In the genomic region with DNA sequence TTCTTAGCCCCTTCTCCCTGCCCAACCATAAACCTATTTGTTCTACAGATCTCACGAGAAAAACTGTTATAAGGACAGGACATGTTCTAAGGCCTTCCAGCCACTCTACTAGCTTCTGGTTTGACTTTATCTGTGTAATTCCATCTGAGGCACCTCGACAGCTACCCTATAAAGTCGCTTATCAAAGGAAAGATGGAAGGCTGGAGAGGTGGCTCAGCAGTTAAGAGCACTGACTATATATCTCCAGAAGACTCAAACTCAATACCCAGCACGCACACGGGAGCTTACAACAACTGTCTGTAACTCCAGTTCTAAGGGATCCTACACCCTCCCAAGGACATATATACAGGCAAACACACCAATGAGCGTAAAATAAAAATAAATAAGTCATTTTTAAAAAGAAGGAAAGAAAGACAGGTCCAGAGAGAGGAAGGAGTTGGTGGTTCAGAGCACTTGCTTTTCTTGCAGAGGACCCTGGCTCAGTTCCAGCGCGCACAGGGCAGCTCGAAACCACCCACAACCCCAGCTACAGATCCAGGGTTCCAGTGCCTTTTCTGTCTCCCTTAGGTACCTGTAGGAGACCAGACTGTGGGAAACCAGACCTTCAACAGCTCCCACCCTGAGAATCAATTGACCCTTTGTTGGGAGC, we compare ENCODE assay signal across 21 mouse cellular contexts. TPM values are rescaled to one million over a fixed set of nuclear protein-coding genes. Genes with fewer than 3 reads are reported as not detected.
DNase-seq lines count a peak whose midpoint lies in the region; ATAC-seq and TF ChIP-seq lines count a peak whose summit lies in the region.
"Had no signal": no experiment of that assay in that cellular context is flagged by ENCODE, and none has a peak within 500 bp of the region (broad histone marks: within the 10 kb centered on the region; RNA-seq: fewer than 3 reads in every experiment).

No protein-coding gene starts in this region.

- H3K9ac ChIP-seq in liver, postnatal 0 days (replicated peaks), result no peak overlapping the region
- H3K9ac ChIP-seq in liver, embryonic 13.5 days, result peak overlapping the region; percentile 28; the same call in 1 of the 2 replicates
- H3K9ac ChIP-seq in midbrain, embryonic 15.5 days, result no peak overlapping the region
- H3K9ac ChIP-seq: embryonic facial prominence, embryonic 12.5 days; forebrain, embryonic 15.5 days; heart, embryonic 15.5 days; hindbrain, embryonic 13.5 days had no signal

- H3K36me3 ChIP-seq in liver, postnatal 0 days (replicated peaks; ENCODE audit: insufficient read depth, low read length), result no peaks in the 10 kb centered on the region
- no peaks in the 10 kb centered on the region for H3K36me3 ChIP-seq in liver, embryonic 13.5 days
- H3K36me3 ChIP-seq in midbrain, embryonic 15.5 days (replicated peaks), result no peaks in the 10 kb centered on the region
- H3K36me3 ChIP-seq: embryonic facial prominence, embryonic 12.5 days; forebrain, embryonic 15.5 days; heart, embryonic 15.5 days; hindbrain, embryonic 13.5 days had no signal

- no peaks in the 10 kb centered on the region for H3K9me3 ChIP-seq in liver, postnatal 0 days (ENCODE audit: low read length)
- no peaks in the 10 kb centered on the region for H3K9me3 ChIP-seq in liver, embryonic 13.5 days (replicated peaks)
- H3K9me3 ChIP-seq in midbrain, embryonic 15.5 days, result no peaks in the 10 kb centered on the region
- H3K9me3 ChIP-seq: forebrain, embryonic 15.5 days; heart, embryonic 15.5 days; hindbrain, embryonic 13.5 days had no signal

- H3K27me3 ChIP-seq in liver, postnatal 0 days (ENCODE audit: insufficient read depth, low read length), result no peaks in the 10 kb centered on the region
- no peaks in the 10 kb centered on the region for H3K27me3 ChIP-seq in liver, embryonic 13.5 days
- H3K27me3 ChIP-seq in midbrain, embryonic 15.5 days (replicated peaks), result no peaks in the 10 kb centered on the region
- H3K27me3 ChIP-seq: embryonic facial prominence, embryonic 12.5 days; forebrain, embryonic 15.5 days; heart, embryonic 15.5 days; hindbrain, embryonic 13.5 days had no signal

- no peak overlapping the region for H3K27ac ChIP-seq in liver, postnatal 0 days (ENCODE audit: low read depth)
- H3K27ac ChIP-seq in liver, embryonic 13.5 days, result peak overlapping the region; percentile 74
- H3K27ac ChIP-seq in midbrain, embryonic 15.5 days, result no peak overlapping the region
- H3K27ac ChIP-seq: embryonic facial prominence, embryonic 12.5 days; forebrain, embryonic 15.5 days; heart, embryonic 15.5 days; hindbrain, embryonic 13.5 days had no signal

- ATAC-seq in liver, postnatal 0 days, result no peak
- peak; percentile 53 for ATAC-seq in liver, embryonic 13.5 days (ENCODE audit: low read depth)
- ATAC-seq in megakaryocyte-erythroid progenitor cell, adult 5-6 weeks (replicated peaks; ENCODE audit: low FRiP score, low TSS enrichment, poor library complexity, severe bottlenecking), result peak; percentile 38
- no peak for ATAC-seq in midbrain, embryonic 15.5 days (replicated peaks)
- ATAC-seq: CD4-positive, CD25-positive, alpha-beta regulatory T cell, adult 4 months; forebrain, embryonic 15.5 days had no signal

- peaks cover 42% of the 10 kb centered on the region for H3K4me1 ChIP-seq in liver, postnatal 0 days (ENCODE audit: insufficient read depth)
- peaks cover 83% of the 10 kb centered on the region for H3K4me1 ChIP-seq in liver, embryonic 13.5 days (replicated peaks)
- peaks cover 32% of the 10 kb centered on the region for H3K4me1 ChIP-seq in midbrain, embryonic 15.5 days

- 60% methylated on average over 9 of the region's 9 CpGs for whole genome bisulfite sequencing in liver, postnatal 0 days (ENCODE audit: insufficient replicate concordance)
- WGBS in liver, embryonic 13.5 days (ENCODE audit: insufficient replicate concordance), result 50% methylated on average over 9 of the region's 9 CpGs
- 92% methylated on average over 9 of the region's 9 CpGs for WGBS in midbrain, embryonic 15.5 days

- DNase-seq in liver (peak; percentile 27), MEL-GATA-1-ER (ENCODE audit: extremely low read depth, low read depth) (peak; percentile 46)
- DNase-seq in liver, postnatal 0 days, result no peak
- no peak for DNase-seq in liver, embryonic 13.5 days
- no peak for DNase-seq in lung, postnatal 10 days
- DNase-seq: adrenal gland, adult 8-10 months; adrenal gland, postnatal 36 days; B cell, adult 2 months; cerebellum, adult 11 months; cerebellum, adult 8-10 months; gastrocnemius, postnatal 10 days; heart, adult 18-20 months; heart, postnatal 14 days had no signal

- H3K4me2 ChIP-seq in liver, postnatal 0 days (ENCODE audit: low read depth, low read length), result no peak overlapping the region
- peak overlapping the region; percentile 43 for H3K4me2 ChIP-seq in liver, embryonic 13.5 days
- no peak overlapping the region for H3K4me2 ChIP-seq in midbrain, embryonic 15.5 days
- H3K4me2 ChIP-seq: embryonic facial prominence, embryonic 12.5 days; forebrain, embryonic 15.5 days; heart, embryonic 11.5 days; heart, embryonic 15.5 days; hindbrain, embryonic 13.5 days had no signal

- TF ChIP-seq CTCF in liver, postnatal 0 days (IDR thresholded peaks at IDR 0.05; ENCODE audit: low read depth), result no peak

- no peak for TF ChIP-seq EP300 in liver, postnatal 0 days (IDR thresholded peaks at IDR 0.05; ENCODE audit: low read depth)

- H3K4me3 ChIP-seq in liver, postnatal 0 days (ENCODE audit: low read depth, low read length), result no peak overlapping the region
- H3K4me3 ChIP-seq in liver, embryonic 13.5 days (replicated peaks), result no peak overlapping the region
- no peak overlapping the region for H3K4me3 ChIP-seq in midbrain, embryonic 15.5 days
- H3K4me3 ChIP-seq: embryonic facial prominence, embryonic 12.5 days; forebrain, embryonic 15.5 days; heart, embryonic 15.5 days; hindbrain, embryonic 13.5 days had no signal

RNA-seq across cellular contexts. Expression of a gene that starts 57.8 kb away (rescaled TPM):
- polyA plus RNA-seq in liver, postnatal 0 days (2015; fragmentation: Nextera tagmentation; extraction: Ambion mirVana), result 14.1 and 17.2 TPM in 2 replicates
- polyA plus RNA-seq in liver, embryonic 13.5 days (2015; fragmentation: Nextera tagmentation; extraction: Ambion mirVana), result 18.8 and 25.6 TPM in 2 replicates
- total RNA-seq in megakaryocyte-erythroid progenitor cell, adult 5-6 weeks (2014; fragmentation: Nextera tagmentation), result 48.8 and 57.3 TPM in 2 replicates
- 101 and 150 TPM in 2 replicates for total RNA-seq in megakaryocyte-erythroid progenitor cell, adult 5-6 weeks (2017)
- polyA plus RNA-seq in midbrain, embryonic 15.5 days (2015; fragmentation: Nextera tagmentation; extraction: Ambion mirVana), result 48.6 and 52.4 TPM in 2 replicates

Comparison
In these comparisons a context has a peak if more than half of its experiments do, and no peak if none do; other contexts are left out.
1. DNase-seq: peak in liver (single experiment) and MEL-GATA-1-ER (single experiment); none in liver, postnatal 0 days (single experiment), liver, embryonic 13.5 days (single experiment) and lung, postnatal 10 days (single experiment).
2. ATAC-seq: peak in liver, embryonic 13.5 days (single experiment) and megakaryocyte-erythroid progenitor cell, adult 5-6 weeks (single experiment); none in liver, postnatal 0 days (single experiment) and midbrain, embryonic 15.5 days (single experiment).